Mouse (Mus musculus): ENCODE measurements around the gene Ifit1. TPM values are rescaled to one million over a fixed set of nuclear protein-coding genes. Genes with fewer than 3 reads are reported as not detected.
"Not testable (repeated sequence)": the region's sequence is repeated elsewhere in the genome, so short reads cannot be mapped to it uniquely, and the experiment has no call there.

Ifit1 gene
- polyA plus RNA-seq, 1 experiment from 2014 or later: 0.41 TPM

- no peaks in the 10 kb centered on the region for H3K9me3 ChIP-seq (replicated peaks)
- ATAC-seq (ENCODE audit: low FRiP score): no peak
- no peak overlapping the region for H3K4me3 ChIP-seq
- H3K9ac ChIP-seq: no peak overlapping the region
- no peaks in the 10 kb centered on the region for H3K27me3 ChIP-seq
- no peak overlapping the region for H3K27ac ChIP-seq
- 93% methylated on average over 6 of the region's 6 CpGs for WGBS
- no peaks in the 10 kb centered on the region for H3K4me1 ChIP-seq
- no peak overlapping the region for H3K4me2 ChIP-seq (replicated peaks)
- no peaks in the 10 kb centered on the region for H3K36me3 ChIP-seq
Observed at GRCm38 (mm10) chr19:34623781-34624180, 16.9 kb upstream of the Ifit1 start.

- H3K27me3 ChIP-seq: no peaks in the 10 kb centered on the region
- H3K4me2 ChIP-seq (replicated peaks): no peak overlapping the region
- H3K9ac ChIP-seq: no peak overlapping the region
- ATAC-seq (ENCODE audit: low FRiP score): no peak
- no peaks in the 10 kb centered on the region for H3K36me3 ChIP-seq
- H3K27ac ChIP-seq: no peak overlapping the region
- no peaks in the 10 kb centered on the region for H3K4me1 ChIP-seq
- no peak overlapping the region for H3K4me3 ChIP-seq
- no peaks in the 10 kb centered on the region for H3K9me3 ChIP-seq (replicated peaks)
- 84% methylated on average over 4 of the region's 4 CpGs for WGBS
Observed at GRCm38 (mm10) chr19:34624663-34625062, 16.0 kb upstream of the Ifit1 start.

- no peak overlapping the region for H3K9ac ChIP-seq
- H3K27ac ChIP-seq: no peak overlapping the region
- H3K4me2 ChIP-seq (replicated peaks): no peak overlapping the region
- H3K9me3 ChIP-seq (replicated peaks): no peaks in the 10 kb centered on the region
- no peaks in the 10 kb centered on the region for H3K4me1 ChIP-seq
- H3K36me3 ChIP-seq: no peaks in the 10 kb centered on the region
- ATAC-seq (ENCODE audit: low FRiP score): no peak
- 80% methylated on average over 2 of the region's 2 CpGs for WGBS
- no peak overlapping the region for H3K4me3 ChIP-seq
- H3K27me3 ChIP-seq: no peaks in the 10 kb centered on the region
Observed at GRCm38 (mm10) chr19:34627496-34627895, 13.2 kb upstream of the Ifit1 start.

- Histone ChIP-seq H3K9me3 (replicated peaks) (no peaks in the 10 kb centered on the region), H3K36me3 (no peaks in the 10 kb centered on the region), H3K4me1 (no peaks in the 10 kb centered on the region), H3K27ac (no peak overlapping the region), H3K27me3 (no peaks in the 10 kb centered on the region), H3K4me3 (no peak overlapping the region), H3K9ac (no peak overlapping the region), H3K4me2 (replicated peaks) (no peak overlapping the region)
- ATAC-seq (ENCODE audit: low FRiP score): no peak
Observed at GRCm38 (mm10) chr19:34631487-34631886, 9.2 kb upstream of the Ifit1 start.

GRCm38 (mm10) chr19:34633484-34633883 lies 7.2 kb upstream of the Ifit1 start:
- Histone ChIP-seq H3K27me3 (no peaks in the 10 kb centered on the region), H3K9ac (no peak overlapping the region), H3K4me1 (no peaks in the 10 kb centered on the region), H3K36me3 (no peaks in the 10 kb centered on the region), H3K4me2 (replicated peaks) (no peak overlapping the region), H3K27ac (no peak overlapping the region), H3K4me3 (no peak overlapping the region), H3K9me3 (replicated peaks) (no peaks in the 10 kb centered on the region)
- WGBS: 79% methylated on average over 2 of the region's 2 CpGs
- no peak for ATAC-seq (ENCODE audit: low FRiP score)

GRCm38 (mm10) chr19:34636933-34637557 lies 3.6 kb upstream of the Ifit1 start:
- Histone ChIP-seq H3K4me3 (no peak overlapping the region), H3K4me1 (peaks cover 2% of the 10 kb centered on the region; the same call in 1 of the 2 replicates), H3K27me3 (no peaks in the 10 kb centered on the region), H3K27ac (no peak overlapping the region), H3K4me2 (replicated peaks) (no peak overlapping the region), H3K36me3 (no peaks in the 10 kb centered on the region), H3K9ac (no peak overlapping the region), H3K9me3 (replicated peaks) (no peaks in the 10 kb centered on the region)
- ATAC-seq (ENCODE audit: low FRiP score): peak; percentile 69
- WGBS: 13% methylated on average over 3 of the region's 3 CpGs

GRCm38 (mm10) chr19:34642616-34643015 lies 1.9 kb downstream of the Ifit1 start:
- WGBS: 83% methylated on average over 5 of the region's 5 CpGs
- H3K4me3 ChIP-seq: no peak overlapping the region
- H3K27ac ChIP-seq: no peak overlapping the region

GRCm38 (mm10) chr19:34647630-34648029 lies 7.0 kb downstream of the Ifit1 start:
- H3K27me3 ChIP-seq; H3K4me3 ChIP-seq; H3K36me3 ChIP-seq; H3K9ac ChIP-seq; H3K4me2 ChIP-seq (replicated peaks); H3K27ac ChIP-seq; H3K9me3 ChIP-seq (replicated peaks); ATAC-seq (ENCODE audit: low FRiP score); H3K4me1 ChIP-seq: not testable (repeated sequence)
- WGBS: 87% methylated on average over 8 of the region's 8 CpGs

More at GRCm38 (mm10) chr19:34642616-34643015, 1.9 kb downstream of the Ifit1 start:
- H3K36me3 ChIP-seq: no peaks in the 10 kb centered on the region
- H3K9ac ChIP-seq: no peak overlapping the region
- H3K4me1 ChIP-seq: peaks cover 2% of the 10 kb centered on the region; the same call in 1 of the 2 replicates
- no peaks in the 10 kb centered on the region for H3K27me3 ChIP-seq
- H3K9me3 ChIP-seq (replicated peaks): no peaks in the 10 kb centered on the region
- no peak for ATAC-seq (ENCODE audit: low FRiP score)
- H3K4me2 ChIP-seq (replicated peaks): no peak overlapping the region

- H3K4me3 ChIP-seq: no peak overlapping the region
- WGBS: 88% methylated on average over 3 of the region's 3 CpGs
Observed at GRCm38 (mm10) chr19:34650276-34650675, 9.6 kb downstream of the Ifit1 start.

GRCm38 (mm10) chr19:34650997-34651396 lies 10.3 kb downstream of the Ifit1 start:
- no peak for ATAC-seq (ENCODE audit: low FRiP score)
- WGBS: 92% methylated on average over 6 of the region's 6 CpGs
- Histone ChIP-seq H3K36me3 (no peaks in the 10 kb centered on the region), H3K4me3 (no peak overlapping the region), H3K9me3 (replicated peaks) (no peaks in the 10 kb centered on the region), H3K27me3 (no peaks in the 10 kb centered on the region), H3K9ac (no peak overlapping the region), H3K4me2 (replicated peaks) (no peak overlapping the region), H3K27ac (no peak overlapping the region), H3K4me1 (no peaks in the 10 kb centered on the region)

More at GRCm38 (mm10) chr19:34650276-34650675, 9.6 kb downstream of the Ifit1 start:
- Histone ChIP-seq H3K27ac (no peak overlapping the region), H3K4me2 (replicated peaks) (no peak overlapping the region), H3K36me3 (no peaks in the 10 kb centered on the region), H3K9me3 (replicated peaks) (no peaks in the 10 kb centered on the region), H3K27me3 (no peaks in the 10 kb centered on the region), H3K4me1 (no peaks in the 10 kb centered on the region), H3K9ac (no peak overlapping the region)
- ATAC-seq (ENCODE audit: low FRiP score): no peak

GRCm38 (mm10) chr19:34655227-34655805 lies 14.6 kb downstream of the Ifit1 start:
- Histone ChIP-seq H3K9ac (no peak overlapping the region), H3K9me3 (replicated peaks) (no peaks in the 10 kb centered on the region), H3K27ac (no peak overlapping the region), H3K4me1 (no peaks in the 10 kb centered on the region), H3K4me3 (no peak overlapping the region), H3K36me3 (no peaks in the 10 kb centered on the region), H3K4me2 (replicated peaks) (no peak overlapping the region), H3K27me3 (no peaks in the 10 kb centered on the region)
- WGBS: 84% methylated on average over 10 of the region's 10 CpGs
- no peak for ATAC-seq (ENCODE audit: low FRiP score)

- WGBS: 33% methylated on average over 2 of the region's 2 CpGs
- Histone ChIP-seq H3K4me2 (replicated peaks) (no peak overlapping the region), H3K4me1 (no peaks in the 10 kb centered on the region), H3K9ac (no peak overlapping the region), H3K36me3 (no peaks in the 10 kb centered on the region), H3K27ac (no peak overlapping the region), H3K27me3 (no peaks in the 10 kb centered on the region), H3K4me3 (no peak overlapping the region), H3K9me3 (replicated peaks) (no peaks in the 10 kb centered on the region)
- no peak for ATAC-seq (ENCODE audit: low FRiP score)
Observed at GRCm38 (mm10) chr19:34656511-34657298, 16.0 kb downstream of the Ifit1 start.
